Mouse (Mus musculus) erythroid progenitor cell, adult 5-6 weeks (primary cell): ENCODE measurements around the gene Tnfrsf1a. TPM values are rescaled to one million over a fixed set of nuclear protein-coding genes. Genes with fewer than 3 reads are reported as not detected.

ENCODE experiments used
- ATAC-seq: replicated peaks from 2 replicates; pipeline ENCODE4 v1.8.0; 2016; ENCODE audit warnings: moderate number of reproducible peaks, mild to moderate bottlenecking, moderate TSS enrichment, inconsistent platforms; ENCODE audit not compliant: poor library complexity, low FRiP score, severe bottlenecking
- total RNA-seq, 2 experiments: library from RNA; stranded (forward) in 1 of 2; stranded (reverse) in 1 of 2; fragments of 150-400 nt in 1 of 2; fragments of 186-747, 209-891 nt in 1 of 2; gene quantifications; 2 replicates each; pipeline versions ENCODE4 v1.2.3 to v1.2.4; 2015 to 2017; ENCODE audit warnings: low replicate concordance in 2 of 2

Gene Tnfrsf1a
- total RNA-seq, 2 experiments from 2014 or later = 11.7 to 20.7 TPM

GRCm38 (mm10) chr6:125351368-125352045, 2.3 kb downstream of the Tnfrsf1a start:
- ATAC-seq = no peak

DNA sequence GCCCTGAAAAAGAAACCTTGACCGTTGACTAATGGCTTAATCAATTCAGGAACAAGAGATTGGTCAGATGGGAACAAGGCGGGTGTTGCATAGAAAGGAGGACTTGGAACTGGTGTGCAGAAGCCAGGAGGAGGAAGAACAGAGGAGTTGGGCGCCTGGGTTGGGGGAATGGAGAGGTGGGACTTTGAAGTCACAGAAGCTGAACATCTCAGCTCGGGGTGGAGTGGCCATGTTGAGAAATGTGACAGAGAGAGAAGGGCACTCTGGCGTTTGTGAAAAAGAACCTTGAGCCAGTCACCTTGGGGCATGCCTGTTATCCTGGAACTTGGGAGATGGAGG, 2.9 kb downstream of the Tnfrsf1a start:
- no peak for ATAC-seq

DNA sequence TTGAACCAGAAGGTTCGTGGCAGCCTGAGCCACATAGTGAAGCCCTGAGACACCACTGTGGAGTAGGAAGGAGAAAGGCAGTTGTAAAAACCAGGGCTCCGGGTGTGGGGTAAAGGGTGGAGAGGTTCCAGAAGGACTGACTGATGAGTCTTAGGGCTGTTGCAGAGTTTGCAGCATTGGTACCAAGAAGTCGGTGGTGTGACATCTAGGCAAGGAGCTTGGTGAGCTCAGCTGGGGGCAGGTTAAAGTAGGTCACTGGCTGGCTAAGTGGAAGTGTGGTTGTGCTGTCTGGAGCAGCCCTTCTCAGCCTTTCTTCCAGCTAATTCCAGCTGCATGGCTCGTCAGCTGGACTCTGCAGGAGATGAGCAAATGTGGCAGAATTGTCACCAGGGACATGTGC, 3.6 kb downstream of the Tnfrsf1a start:
- ATAC-seq = no peak

- no peak for ATAC-seq
Measured at GRCm38 (mm10) chr6:125353221-125353620, 4.1 kb downstream of the Tnfrsf1a start.

DNA sequence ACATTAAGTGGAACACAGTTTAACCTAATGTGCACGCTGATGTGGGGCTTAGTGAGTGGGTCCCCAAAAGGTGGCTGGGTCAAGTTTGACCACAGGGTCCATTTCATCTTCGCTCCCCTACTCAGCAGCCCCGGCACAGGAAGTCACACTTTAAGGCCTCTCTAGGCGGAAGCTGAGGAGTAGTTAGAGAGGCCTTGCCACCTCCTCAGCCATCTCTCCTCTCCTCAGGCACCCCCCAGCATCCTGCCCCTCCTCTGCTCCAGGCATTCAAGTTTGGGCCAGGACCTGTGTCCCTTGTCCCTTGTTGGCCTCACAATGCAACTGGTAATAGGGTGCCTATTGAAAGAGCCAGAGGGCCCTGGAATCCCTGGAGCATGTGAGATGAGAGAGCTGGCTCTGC, 4.5 kb downstream of the Tnfrsf1a start:
- ATAC-seq = no peak

- no peak for ATAC-seq
Measured at GRCm38 (mm10) chr6:125354352-125355151, 5.4 kb downstream of the Tnfrsf1a start.

- ATAC-seq = no peak
Measured at GRCm38 (mm10) chr6:125355197-125355741, 6.1 kb downstream of the Tnfrsf1a start.

DNA sequence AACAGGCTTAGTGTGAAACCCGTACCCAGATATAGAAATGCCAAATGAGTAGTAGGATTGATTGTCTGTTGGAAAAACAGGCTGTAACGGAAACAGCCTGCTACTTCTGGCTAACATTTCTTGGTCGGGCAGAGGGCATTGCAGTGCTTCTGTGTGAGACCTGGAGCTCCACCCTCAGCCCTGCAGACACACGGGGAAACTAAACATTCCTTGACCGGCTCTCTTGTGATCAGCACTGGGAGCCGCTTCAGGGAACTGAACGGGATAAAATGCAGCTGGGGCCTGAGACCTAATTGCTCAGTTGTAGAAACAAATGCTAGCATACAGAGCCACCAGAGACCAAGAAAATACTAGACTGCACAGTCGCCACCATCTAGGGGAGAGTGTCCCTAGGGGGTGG, 7.1 kb downstream of the Tnfrsf1a start:
- ATAC-seq = no peak

DNA sequence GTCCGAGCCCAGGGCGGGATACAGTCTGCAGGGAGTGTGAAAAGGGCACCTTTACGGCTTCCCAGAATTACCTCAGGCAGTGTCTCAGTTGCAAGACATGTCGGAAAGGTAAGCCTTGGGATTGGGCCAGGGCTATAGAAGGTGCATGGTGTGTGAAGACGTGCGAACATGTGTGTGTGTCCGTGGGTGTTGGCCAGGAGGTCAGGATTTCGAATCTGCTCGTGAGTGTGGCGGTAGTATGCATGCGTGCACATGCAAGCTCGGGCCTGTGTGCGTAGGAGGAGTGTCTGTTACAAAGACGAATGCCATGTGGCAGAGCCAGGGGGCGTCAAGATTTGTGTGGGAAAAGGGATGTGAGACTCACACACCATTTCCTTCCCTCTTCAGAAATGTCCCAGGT, 8.2 kb downstream of the Tnfrsf1a start:
- no peak for ATAC-seq

GRCm38 (mm10) chr6:125359999-125360398, 10.8 kb downstream of the Tnfrsf1a start:
- ATAC-seq = no peak

DNA sequence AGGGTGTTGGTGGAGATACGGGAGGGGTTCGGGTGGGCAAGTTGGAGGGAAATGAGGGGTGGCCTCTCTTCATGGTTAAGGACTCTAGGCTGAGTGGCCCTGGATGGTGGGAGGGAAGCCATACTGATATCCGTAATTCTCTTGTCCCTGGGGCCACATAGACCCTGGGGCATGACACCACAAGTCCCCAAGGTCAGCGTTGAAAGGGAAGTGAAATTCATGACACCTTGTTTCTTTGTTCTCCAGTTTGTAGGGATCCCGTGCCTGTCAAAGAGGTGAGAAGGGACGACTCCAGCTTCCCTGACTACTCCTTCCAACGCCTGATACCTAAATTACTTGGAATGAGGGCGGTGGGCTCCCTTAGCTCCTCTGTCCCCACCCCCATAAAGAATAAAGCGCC, 11.7 kb downstream of the Tnfrsf1a start:
- no peak for ATAC-seq

- ATAC-seq = no peak
Measured at GRCm38 (mm10) chr6:125361467-125362291, 12.5 kb downstream of the Tnfrsf1a start.

- no peak for ATAC-seq
Measured at GRCm38 (mm10) chr6:125363021-125363420, 13.9 kb downstream of the Tnfrsf1a start.

- no peak for ATAC-seq
Measured at GRCm38 (mm10) chr6:125363451-125364242, 14.5 kb downstream of the Tnfrsf1a start.

DNA sequence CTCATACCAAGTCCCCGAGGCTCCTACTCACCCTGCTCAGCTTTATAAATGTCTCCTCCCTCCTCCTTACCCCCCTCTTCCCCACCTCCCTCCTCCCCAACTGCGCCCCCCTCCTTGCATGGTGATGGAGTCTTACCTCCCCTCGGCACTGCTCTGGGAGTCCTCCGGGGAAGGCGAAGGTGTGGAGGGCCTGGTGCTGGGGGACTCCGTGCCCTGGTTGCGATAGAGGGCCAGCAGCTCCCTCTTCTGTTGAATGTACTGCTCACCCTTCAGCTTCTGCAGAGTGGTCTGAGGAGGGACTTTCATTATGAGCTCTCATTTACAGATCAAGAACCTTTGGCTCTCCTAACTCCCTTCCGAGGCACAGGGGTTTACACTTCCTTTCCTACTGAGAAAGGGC, 15.3 kb downstream of the Tnfrsf1a start:
- ATAC-seq = no peak

- ATAC-seq = no peak
Measured at GRCm38 (mm10) chr6:125365522-125365921, 16.4 kb downstream of the Tnfrsf1a start.

GRCm38 (mm10) chr6:125366133-125366532, 17.0 kb downstream of the Tnfrsf1a start:
- no peak for ATAC-seq

DNA sequence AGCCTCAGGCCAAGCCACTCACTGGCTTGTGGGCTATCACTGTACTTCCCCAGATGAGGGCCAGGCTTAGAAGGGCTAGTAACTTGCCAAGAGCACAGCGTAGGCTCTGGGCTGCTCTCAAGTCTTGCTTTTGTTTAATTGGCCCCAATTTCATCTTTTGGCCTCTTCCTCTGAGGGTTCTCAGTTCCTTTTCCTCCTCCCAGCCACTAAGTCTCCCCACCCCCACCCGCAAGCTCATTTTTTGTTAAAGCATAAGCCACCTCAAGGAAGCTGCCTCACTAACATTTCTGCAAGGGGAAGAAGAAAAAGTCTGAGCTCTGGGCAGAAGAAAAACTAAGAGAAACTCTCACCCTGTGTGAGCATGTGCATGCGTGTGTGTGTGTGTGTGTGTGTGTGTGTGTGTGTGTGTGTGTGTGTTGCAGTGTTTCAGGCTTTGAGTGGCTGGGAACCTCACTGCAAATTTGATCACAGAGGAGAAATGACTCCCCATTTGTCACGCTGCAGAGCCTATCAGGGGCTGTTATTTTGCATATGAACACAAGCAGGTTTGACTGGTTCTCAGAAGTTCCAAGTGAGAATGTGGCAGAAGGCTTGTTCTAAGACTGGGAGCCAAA, 18.7 kb downstream of the Tnfrsf1a start:
- ATAC-seq = no peak

DNA sequence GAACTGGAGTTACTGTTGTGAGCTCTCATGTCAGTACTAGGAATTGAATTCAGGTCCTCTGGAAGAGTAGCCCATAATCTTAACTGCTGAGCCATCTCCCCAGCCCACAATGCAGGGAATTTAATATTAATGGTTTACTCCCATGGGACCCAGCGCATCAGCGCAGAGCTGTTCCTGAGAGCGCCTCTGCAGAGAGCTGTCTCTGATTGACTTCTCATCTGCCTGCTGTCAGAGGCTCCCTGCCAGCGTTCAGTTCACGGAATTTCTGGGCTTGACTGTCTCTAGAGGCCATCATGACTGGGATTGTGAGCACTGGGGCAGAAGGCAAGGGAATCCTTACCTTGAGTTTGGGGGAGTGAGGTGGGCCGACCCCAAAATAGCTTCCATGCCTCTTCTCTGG, 27.9 kb downstream of the Tnfrsf1a start:
- no peak for ATAC-seq
